31 mouse cellular contexts compared by ENCODE assay signal in the genomic region with DNA sequence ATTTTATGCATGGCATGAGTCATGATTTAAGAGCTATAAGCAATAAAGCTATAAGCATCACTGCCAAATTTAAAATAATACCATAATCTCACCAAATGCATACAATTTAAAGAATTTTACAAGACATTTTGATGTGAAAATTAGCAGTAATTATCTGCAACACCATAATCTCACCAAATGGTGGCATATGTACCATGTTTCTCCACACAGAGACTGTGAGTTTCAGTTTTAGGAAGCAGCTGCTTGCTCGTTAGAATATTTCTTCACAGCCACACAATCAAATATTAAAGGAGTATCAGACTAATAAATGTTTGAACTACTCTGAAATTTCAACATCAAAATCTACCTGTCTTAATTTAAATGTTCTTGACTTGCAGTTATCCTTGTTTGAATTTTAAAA.
DNase-seq lines count a peak whose midpoint lies in the region; ATAC-seq and TF ChIP-seq lines count a peak whose summit lies in the region.
"Had no signal": no experiment of that assay in that cellular context is flagged by ENCODE, and none has a peak within 500 bp of the region (broad histone marks: within the 10 kb centered on the region; RNA-seq: fewer than 3 reads in every experiment).

No protein-coding gene starts in this region.

- H3K4me2 ChIP-seq in hindbrain, embryonic 14.5 days (replicated peaks), result no peak overlapping the region
- no peak overlapping the region for H3K4me2 ChIP-seq in hindbrain, embryonic 11.5 days (replicated peaks; ENCODE audit: low read depth, low read length)
- H3K4me2 ChIP-seq: embryonic facial prominence, embryonic 13.5 days; heart, embryonic 13.5 days; kidney, embryonic 15.5 days; neural tube, embryonic 12.5 days; stomach, embryonic 15.5 days had no signal

- no peaks in the 10 kb centered on the region for H3K9me3 ChIP-seq in hindbrain, embryonic 14.5 days (ENCODE audit: control insufficient read depth, low read length)
- H3K9me3 ChIP-seq in hindbrain, embryonic 11.5 days (ENCODE audit: control insufficient read depth, low read length), result no peaks in the 10 kb centered on the region
- H3K9me3 ChIP-seq: embryonic facial prominence, embryonic 13.5 days; forebrain, embryonic 10.5 days; G1E; heart, embryonic 13.5 days; kidney, embryonic 15.5 days; neural tube, embryonic 12.5 days; stomach, embryonic 15.5 days had no signal

- H3K4me3 ChIP-seq in hindbrain, embryonic 14.5 days (replicated peaks; ENCODE audit: low read length), result no peak overlapping the region
- no peak overlapping the region for H3K4me3 ChIP-seq in hindbrain, embryonic 11.5 days (ENCODE audit: low read depth, low read length)
- no peak overlapping the region for H3K4me3 ChIP-seq in left cerebral cortex, adult 2 months
- H3K4me3 ChIP-seq: embryonic facial prominence, embryonic 13.5 days; forebrain, embryonic 10.5 days; heart, embryonic 13.5 days; kidney, embryonic 15.5 days; myocyte; neural tube, embryonic 12.5 days; stomach, embryonic 15.5 days had no signal

- intact Hi-C loops in left cerebral cortex, adult 2 months (cut with DNase I), result loop anchor here (10.0 kb wide), 1 partner anchor 598 kb away; no protein-coding TSS in a partner anchor

- peak; percentile 47 for DNase-seq in hindbrain, embryonic 14.5 days (ENCODE audit: low spot score)
- no peak for DNase-seq in hindbrain, embryonic 11.5 days (ENCODE audit: low spot score)
- no peak for DNase-seq in left cerebral cortex, adult 2 months (ENCODE audit: extremely low spot score in 1 of 2, low spot score in 2 of 2)
- no peak for DNase-seq in left cerebral cortex, adult 9 months (ENCODE audit: low spot score in 2 of 2)
- DNase-seq in A20 (ENCODE audit: low read depth, low spot score), result peak; percentile 4
- DNase-seq in brain, embryonic 14.5 days (ENCODE audit: low read depth), result peak; percentile 67
- DNase-seq in spleen, postnatal 14 days (ENCODE audit: low spot score in 2 of 2), result no peak
- DNase-seq: adrenal gland, adult 8-10 months; cerebellum, adult 11-12 months; cerebellum, adult 9-11 months; gastrocnemius, postnatal 10 days; heart, postnatal 10 days; kidney, adult 11 months; kidney, postnatal 36 days; layer of hippocampus, postnatal 36 days; liver; lung, adult 2 months; lung, postnatal 10 days; thymus, adult 18-20 months; thymus, postnatal 36 days had no signal

- peak; percentile 48 for TF ChIP-seq CTCF in left cerebral cortex, adult 2 months (IDR thresholded peaks at IDR 0.05)
- TF ChIP-seq CTCF in brain, embryonic 14.5 days (IDR thresholded peaks at IDR 0.05; ENCODE audit: borderline replicate concordance, extremely low read depth, insufficient read depth, insufficient read length), result no peak

- H3K27me3 ChIP-seq in hindbrain, embryonic 14.5 days (ENCODE audit: control insufficient read depth, insufficient read depth, low read length), result no peaks in the 10 kb centered on the region
- no peaks in the 10 kb centered on the region for H3K27me3 ChIP-seq in hindbrain, embryonic 11.5 days (ENCODE audit: control insufficient read depth, insufficient read depth, low read length)
- H3K27me3 ChIP-seq: embryonic facial prominence, embryonic 13.5 days; heart, embryonic 13.5 days; kidney, embryonic 15.5 days; neural tube, embryonic 12.5 days; stomach, embryonic 15.5 days had no signal

- H3K9ac ChIP-seq in hindbrain, embryonic 14.5 days, result no peak overlapping the region
- H3K9ac ChIP-seq in hindbrain, embryonic 11.5 days (ENCODE audit: low read depth, low read length), result no peak overlapping the region
- H3K9ac ChIP-seq: embryonic facial prominence, embryonic 13.5 days; heart, embryonic 13.5 days; kidney, embryonic 15.5 days; liver, embryonic 14.5 days; neural tube, embryonic 12.5 days; stomach, embryonic 15.5 days had no signal

- no peaks in the 10 kb centered on the region for H3K36me3 ChIP-seq in hindbrain, embryonic 14.5 days (replicated peaks; ENCODE audit: control insufficient read depth, insufficient read depth)
- no peaks in the 10 kb centered on the region for H3K36me3 ChIP-seq in hindbrain, embryonic 11.5 days (ENCODE audit: control insufficient read depth, insufficient read depth, low read length)
- H3K36me3 ChIP-seq: embryonic facial prominence, embryonic 13.5 days; forebrain, embryonic 10.5 days; G1E; heart, embryonic 13.5 days; kidney, embryonic 15.5 days; neural tube, embryonic 12.5 days; stomach, embryonic 15.5 days had no signal

- 41% methylated on average over 1 of the region's 1 CpGs for WGBS in hindbrain, embryonic 14.5 days
- 78% methylated on average over 1 of the region's 1 CpGs for WGBS in hindbrain, embryonic 11.5 days

- peaks cover 5% of the 10 kb centered on the region; the same call in 1 of the 2 replicates for H3K4me1 ChIP-seq in hindbrain, embryonic 14.5 days (replicated peaks; ENCODE audit: control insufficient read depth, insufficient read depth, low read length)
- no peaks in the 10 kb centered on the region for H3K4me1 ChIP-seq in hindbrain, embryonic 11.5 days (replicated peaks; ENCODE audit: control insufficient read depth, insufficient read depth, low read length)
- H3K4me1 ChIP-seq: embryonic facial prominence, embryonic 13.5 days; heart, embryonic 13.5 days; kidney, embryonic 15.5 days; stomach, embryonic 15.5 days had no signal

- TF ChIP-seq POLR2A in brain, embryonic 14.5 days (IDR thresholded peaks at IDR 0.05; ENCODE audit: borderline replicate concordance, extremely low read depth, insufficient read depth, insufficient read length, poor library complexity, severe bottlenecking), result no peak

- no peak for ATAC-seq in hindbrain, embryonic 14.5 days (ENCODE audit: low FRiP score)
- no peak for ATAC-seq in hindbrain, embryonic 11.5 days (ENCODE audit: low FRiP score)
- ATAC-seq: midbrain, embryonic 16.5 days had no signal

- no peak overlapping the region for H3K27ac ChIP-seq in hindbrain, embryonic 14.5 days
- no peak overlapping the region for H3K27ac ChIP-seq in hindbrain, embryonic 11.5 days (ENCODE audit: low read depth, low read length)
- H3K27ac ChIP-seq in left cerebral cortex, adult 2 months, result no peak overlapping the region
- H3K27ac ChIP-seq: embryonic facial prominence, embryonic 13.5 days; forebrain, embryonic 10.5 days; heart, embryonic 13.5 days; kidney, embryonic 15.5 days; liver, embryonic 14.5 days; macrophage; neural tube, embryonic 12.5 days; stomach, embryonic 15.5 days had no signal

Comparison
In these comparisons a context has a peak if more than half of its experiments do, and no peak if none do; other contexts are left out.
1. DNase-seq: peak in hindbrain, embryonic 14.5 days (single experiment), A20 (single experiment) and brain, embryonic 14.5 days (single experiment); none in hindbrain, embryonic 11.5 days (single experiment), left cerebral cortex, adult 2 months (0 of 2), left cerebral cortex, adult 9 months (0 of 2) and spleen, postnatal 14 days (0 of 2).